Mouse (Mus musculus) kidney, embryonic 16.5 days (tissue): ENCODE data around the gene Pitpnb. TPM values are rescaled to one million over a fixed set of nuclear protein-coding genes. Genes with fewer than 3 reads are reported as not detected.
A peak's percentile ranks its signal among the peaks of the same experiment; 100 is the strongest.

Experiments used
- ATAC-seq: fragments of 200-750 bp; cut with Nextera tagmentation; 2 replicates; pipeline ENCODE4 v1.8.0; 2017; ENCODE audit warnings: moderate TSS enrichment; ENCODE audit not compliant: low FRiP score, low TSS enrichment
- H3K27ac ChIP-seq: fragments of 300-500 bp; sonication (generic); 2 replicates; pipeline ENCODE4 v1.5.1; 2014; ENCODE audit warnings: low read length
- H3K27me3 ChIP-seq: fragments of 300-500 bp; sonication (generic); 2 replicates; pipeline ENCODE4 v1.6.1; 2014; ENCODE audit warnings: low read length, control low read depth, mixed read lengths; ENCODE audit not compliant: insufficient read depth
- H3K36me3 ChIP-seq: fragments of 300-500 bp; sonication (generic); 2 replicates; pipeline ENCODE4 v1.6.1; 2014; ENCODE audit warnings: low read length, control low read depth, mixed read lengths; ENCODE audit not compliant: insufficient read depth
- H3K4me1 ChIP-seq: fragments of 300-500 bp; sonication (generic); 2 replicates; pipeline ENCODE4 v1.6.1; 2014; ENCODE audit warnings: low read length, control low read depth, mixed read lengths; ENCODE audit not compliant: insufficient read depth
- H3K4me2 ChIP-seq: fragments of 300-500 bp; sonication (generic); replicated peaks from 2 replicates; pipeline ENCODE4 v1.6.1; 2014; ENCODE audit warnings: low read depth, low read length
- H3K4me3 ChIP-seq: fragments of 300-500 bp; sonication (generic); 2 replicates; pipeline ENCODE4 v1.5.1; 2014; ENCODE audit warnings: mild to moderate bottlenecking, low read length
- H3K9ac ChIP-seq: fragments of 300-500 bp; sonication (generic); replicated peaks from 2 replicates; pipeline ENCODE4 v1.6.1; 2014; ENCODE audit warnings: low read length
- H3K9me3 ChIP-seq: fragments of 300-500 bp; sonication (generic); 2 replicates; pipeline ENCODE4 v1.6.1; 2016; ENCODE audit warnings: low read length, control low read depth
- WGBS: fragments of 180-500 bp; shearing (Covaris S2); extraction: QIAGEN DNeasy Blood & Tissue Kit; methylation state at CpG from one replicate; pipeline ENCODE4 v1.1.7; 2014; 5-methylcytosine and 5-hydroxymethylcytosine counted together
- polyA plus RNA-seq: library from polyadenylated mRNA; unstranded; fragments of >200 nt; fragmentation: Nextera tagmentation; extraction: Ambion mirVana; gene quantifications from 2 replicates; pipeline ENCODE4 v1.2.1, GENCODE M21; 2015

Gene Pitpnb
- polyA plus RNA-seq, 1 experiment from 2014 or later, result 114 TPM

- Histone ChIP-seq H3K27me3 (peaks cover 51% of the 10 kb centered on the region), H3K4me1 (peaks cover 30% of the 10 kb centered on the region), H3K4me2 (no peak overlapping the region), H3K36me3 (no peaks in the 10 kb centered on the region), H3K9me3 (no peaks in the 10 kb centered on the region), H3K4me3 (no peak overlapping the region), H3K9ac (no peak overlapping the region), H3K27ac (no peak overlapping the region)
- WGBS, result 73% methylated on average over 5 of the region's 5 CpGs
- no peak for ATAC-seq
Measured at GRCm38 (mm10) chr5:111426249-111426648, 95.7 kb downstream of the Pitpnb start.

- no peak overlapping the region for H3K4me2 ChIP-seq
- no peak for ATAC-seq
- no peaks in the 10 kb centered on the region for H3K36me3 ChIP-seq
- H3K9me3 ChIP-seq, result no peaks in the 10 kb centered on the region
- peaks cover 44% of the 10 kb centered on the region for H3K27me3 ChIP-seq
- no peak overlapping the region for H3K4me3 ChIP-seq
- H3K27ac ChIP-seq, result no peak overlapping the region
- H3K9ac ChIP-seq, result no peak overlapping the region
- 80% methylated on average over 6 of the region's 6 CpGs for WGBS
- peaks cover 43% of the 10 kb centered on the region for H3K4me1 ChIP-seq
Measured at GRCm38 (mm10) chr5:111428882-111429281, 98.3 kb downstream of the Pitpnb start.

GRCm38 (mm10) chr5:111429726-111430125, 99.2 kb downstream of the Pitpnb start:
- Histone ChIP-seq H3K4me3 (no peak overlapping the region), H3K9me3 (no peaks in the 10 kb centered on the region), H3K27ac (peak overlapping the region; percentile 30; the same call in 1 of the 2 replicates), H3K9ac (no peak overlapping the region), H3K4me1 (peaks cover 45% of the 10 kb centered on the region), H3K4me2 (no peak overlapping the region), H3K36me3 (no peaks in the 10 kb centered on the region), H3K27me3 (peaks cover 39% of the 10 kb centered on the region)
- no peak for ATAC-seq
- 52% methylated on average over 7 of the region's 7 CpGs for WGBS

- no peak overlapping the region for H3K4me3 ChIP-seq
- no peaks in the 10 kb centered on the region for H3K36me3 ChIP-seq
- no peak for ATAC-seq
- no peak overlapping the region for H3K4me2 ChIP-seq
- H3K9ac ChIP-seq, result no peak overlapping the region
- peaks cover 36% of the 10 kb centered on the region for H3K27me3 ChIP-seq
- H3K4me1 ChIP-seq, result peaks cover 49% of the 10 kb centered on the region
- 57% methylated on average over 11 of the region's 11 CpGs for WGBS
- H3K9me3 ChIP-seq, result no peaks in the 10 kb centered on the region
- no peak overlapping the region for H3K27ac ChIP-seq
Measured at GRCm38 (mm10) chr5:111431007-111431730, 100.6 kb downstream of the Pitpnb start.

- no peak overlapping the region for H3K9ac ChIP-seq
- peaks cover 51% of the 10 kb centered on the region for H3K4me1 ChIP-seq
- no peaks in the 10 kb centered on the region for H3K9me3 ChIP-seq
- H3K36me3 ChIP-seq, result no peaks in the 10 kb centered on the region
- 53% methylated on average over 5 of the region's 5 CpGs for WGBS
- peaks cover 31% of the 10 kb centered on the region for H3K27me3 ChIP-seq
- H3K4me3 ChIP-seq, result no peak overlapping the region
- no peak overlapping the region for H3K4me2 ChIP-seq
- ATAC-seq, result no peak
- H3K27ac ChIP-seq, result no peak overlapping the region
Measured at GRCm38 (mm10) chr5:111432842-111433241, 102.3 kb downstream of the Pitpnb start.

- WGBS, result 7% methylated on average over 16 of the region's 16 CpGs
- Histone ChIP-seq H3K4me2 (no peak overlapping the region), H3K36me3 (no peaks in the 10 kb centered on the region), H3K4me3 (no peak overlapping the region), H3K27me3 (peaks cover 26% of the 10 kb centered on the region), H3K9ac (no peak overlapping the region), H3K27ac (no peak overlapping the region), H3K4me1 (peaks cover 51% of the 10 kb centered on the region), H3K9me3 (no peaks in the 10 kb centered on the region)
- peak; percentile 39; the same call in 1 of the 2 replicates for ATAC-seq
Measured at GRCm38 (mm10) chr5:111434342-111434842, 103.8 kb downstream of the Pitpnb start.

- Histone ChIP-seq H3K4me3 (no peak overlapping the region), H3K4me2 (no peak overlapping the region), H3K27me3 (peaks cover 24% of the 10 kb centered on the region), H3K27ac (no peak overlapping the region), H3K9ac (no peak overlapping the region), H3K36me3 (no peaks in the 10 kb centered on the region), H3K4me1 (peaks cover 43% of the 10 kb centered on the region), H3K9me3 (no peaks in the 10 kb centered on the region)
- 79% methylated on average over 7 of the region's 7 CpGs for WGBS
- ATAC-seq, result no peak
Measured at GRCm38 (mm10) chr5:111436260-111436659, 105.7 kb downstream of the Pitpnb start.

- WGBS, result 75% methylated on average over 7 of the region's 7 CpGs
- Histone ChIP-seq H3K9me3 (no peaks in the 10 kb centered on the region), H3K27me3 (peaks cover 20% of the 10 kb centered on the region), H3K4me2 (no peak overlapping the region), H3K36me3 (no peaks in the 10 kb centered on the region), H3K4me3 (no peak overlapping the region), H3K4me1 (peaks cover 34% of the 10 kb centered on the region), H3K27ac (no peak overlapping the region), H3K9ac (no peak overlapping the region)
- ATAC-seq, result no peak
Measured at GRCm38 (mm10) chr5:111437205-111437604, 106.6 kb downstream of the Pitpnb start.
